ENCODE assay signal across 20 mouse cellular contexts in the genomic region with DNA sequence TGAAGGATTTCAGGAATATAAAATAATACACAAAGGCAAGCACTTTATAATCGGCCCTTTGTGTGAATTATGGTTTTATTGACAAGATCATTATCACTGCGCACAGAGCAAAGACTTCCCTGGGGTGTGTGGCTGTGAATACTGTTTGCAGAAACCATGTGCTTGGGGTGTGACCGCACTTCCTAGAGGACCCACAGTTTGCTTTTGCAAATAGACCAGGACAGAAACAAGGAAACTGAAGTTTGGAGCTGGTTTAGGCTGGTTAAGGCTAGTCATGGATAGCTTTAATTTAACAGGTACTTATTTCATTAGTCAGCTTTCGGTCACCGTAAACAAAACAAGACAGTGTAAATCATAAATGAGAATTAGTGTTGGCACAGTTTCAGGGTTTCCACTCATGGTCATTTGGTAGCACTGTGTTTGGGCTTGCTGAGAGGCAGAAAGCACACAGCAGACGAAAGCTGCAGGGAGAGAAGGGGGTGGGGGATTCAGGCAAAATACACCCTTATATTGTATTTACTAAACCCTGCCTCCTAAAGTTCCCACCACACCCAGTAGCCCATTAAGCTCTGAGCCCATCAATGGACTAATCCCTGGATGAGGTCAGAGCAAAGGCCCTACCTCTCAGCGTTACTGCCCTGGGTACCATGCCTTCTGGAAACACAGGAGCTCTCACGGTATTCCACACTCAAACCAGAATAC. TPM values are rescaled to one million over a fixed set of nuclear protein-coding genes. Genes with fewer than 3 reads are reported as not detected.
DNase-seq lines count a peak whose midpoint lies in the region; ATAC-seq and TF ChIP-seq lines count a peak whose summit lies in the region.
"Had no signal": no experiment of that assay in that cellular context is flagged by ENCODE, and none has a peak within 500 bp of the region (broad histone marks: within the 10 kb centered on the region; RNA-seq: fewer than 3 reads in every experiment).

No protein-coding gene starts in this region.

- no peak overlapping the region for H3K27ac ChIP-seq in kidney, embryonic 15.5 days
- no peak overlapping the region for H3K27ac ChIP-seq in kidney, embryonic 14.5 days (ENCODE audit: low read depth, low read length)
- peak overlapping the region; percentile 83 for H3K27ac ChIP-seq in intestine, embryonic 14.5 days (ENCODE audit: low read depth)
- H3K27ac ChIP-seq in stomach, embryonic 16.5 days (ENCODE audit: low read length) = peak overlapping the region; percentile 81
- H3K27ac ChIP-seq in thymus, adult 2 months (ENCODE audit: control insufficient read depth, insufficient read depth, low read length) = no peak overlapping the region
- H3K27ac ChIP-seq: gastrocnemius, adult 2 months; midbrain, embryonic 13.5 days had no signal

- H3K4me2 ChIP-seq in kidney, embryonic 15.5 days = peak overlapping the region; percentile 0; the same call in 1 of the 2 replicates
- no peak overlapping the region for H3K4me2 ChIP-seq in kidney, embryonic 14.5 days (replicated peaks; ENCODE audit: low read depth, low read length)
- peak overlapping the region; percentile 2; the same call in 1 of the 2 replicates for H3K4me2 ChIP-seq in intestine, embryonic 14.5 days (ENCODE audit: low read length)
- H3K4me2 ChIP-seq in stomach, embryonic 16.5 days (ENCODE audit: low read depth, low read length) = peak overlapping the region; percentile 10
- H3K4me2 ChIP-seq: midbrain, embryonic 13.5 days had no signal

- H3K4me1 ChIP-seq in kidney, embryonic 15.5 days = peaks cover 4% of the 10 kb centered on the region
- H3K4me1 ChIP-seq in kidney, embryonic 14.5 days (ENCODE audit: control insufficient read depth, insufficient read depth, low read length) = no peaks in the 10 kb centered on the region
- H3K4me1 ChIP-seq in intestine, embryonic 14.5 days (replicated peaks; ENCODE audit: control insufficient read depth, insufficient read depth, low read length) = 0 out of 2 replicates have a peak, but pooled peaks cover 7% of the 10 kb centered on the region
- H3K4me1 ChIP-seq in stomach, embryonic 16.5 days (ENCODE audit: control insufficient read depth, insufficient read depth, low read length) = peaks cover 11% of the 10 kb centered on the region; the same call in 1 of the 2 replicates
- no peaks in the 10 kb centered on the region for H3K4me1 ChIP-seq in thymus, adult 2 months (replicated peaks; ENCODE audit: control insufficient read depth, insufficient read depth, low read length)
- H3K4me1 ChIP-seq: midbrain, embryonic 13.5 days had no signal

- no peak overlapping the region for H3K4me3 ChIP-seq in kidney, embryonic 15.5 days (replicated peaks)
- H3K4me3 ChIP-seq in kidney, embryonic 14.5 days (ENCODE audit: low read length) = no peak overlapping the region
- no peak overlapping the region for H3K4me3 ChIP-seq in intestine, embryonic 14.5 days (ENCODE audit: low read depth, low read length)
- no peak overlapping the region; the same call in 1 of the 2 replicates for H3K4me3 ChIP-seq in stomach, embryonic 16.5 days (replicated peaks; ENCODE audit: low read length)
- H3K4me3 ChIP-seq in thymus, adult 2 months (ENCODE audit: control insufficient read depth, insufficient read depth, low read length) = no peak overlapping the region
- H3K4me3 ChIP-seq: gastrocnemius, adult 2 months; midbrain, embryonic 13.5 days had no signal

- ATAC-seq in kidney, embryonic 15.5 days (replicated peaks; ENCODE audit: low FRiP score) = no peak
- no peak for ATAC-seq in kidney, embryonic 14.5 days (ENCODE audit: low FRiP score, low TSS enrichment)
- ATAC-seq in intestine, embryonic 14.5 days (replicated peaks; ENCODE audit: low FRiP score, low TSS enrichment, low read depth) = peak; percentile 84
- ATAC-seq in stomach, embryonic 16.5 days (ENCODE audit: insufficient read depth, low FRiP score) = peak; percentile 90
- ATAC-seq: activated CD4-positive, CD25-positive, alpha-beta regulatory T cell, adult 4 months; hindbrain, embryonic 16.5 days; midbrain, embryonic 13.5 days had no signal

- H3K9ac ChIP-seq in kidney, embryonic 15.5 days = no peak overlapping the region
- H3K9ac ChIP-seq in kidney, embryonic 14.5 days (ENCODE audit: low read depth, low read length) = no peak overlapping the region
- peak overlapping the region; percentile 15 for H3K9ac ChIP-seq in intestine, embryonic 14.5 days (ENCODE audit: low read length)
- peak overlapping the region; percentile 38 for H3K9ac ChIP-seq in stomach, embryonic 16.5 days (ENCODE audit: low read length)

- 55% methylated on average over 8 of the region's 8 CpGs for WGBS in kidney, embryonic 15.5 days
- 62% methylated on average over 8 of the region's 8 CpGs for WGBS in kidney, embryonic 14.5 days
- 53% methylated on average over 8 of the region's 8 CpGs for WGBS in intestine, embryonic 14.5 days
- WGBS in stomach, embryonic 16.5 days = 46% methylated on average over 8 of the region's 8 CpGs
- 88% methylated on average over 8 of the region's 8 CpGs for WGBS in thymus, adult 2 months

- no peak for TF ChIP-seq CTCF in thymus, adult 2 months (IDR thresholded peaks at IDR 0.05; ENCODE audit: borderline replicate concordance, control insufficient read depth, extremely low read depth, insufficient read depth, low read length, poor library complexity)

- no peaks in the 10 kb centered on the region for H3K9me3 ChIP-seq in kidney, embryonic 15.5 days (replicated peaks)
- H3K9me3 ChIP-seq in kidney, embryonic 14.5 days (ENCODE audit: control insufficient read depth, low read length) = no peaks in the 10 kb centered on the region
- no peaks in the 10 kb centered on the region for H3K9me3 ChIP-seq in intestine, embryonic 14.5 days (ENCODE audit: control insufficient read depth, low read length)
- H3K9me3 ChIP-seq in stomach, embryonic 16.5 days (replicated peaks; ENCODE audit: control insufficient read depth, low read length) = no peaks in the 10 kb centered on the region
- H3K9me3 ChIP-seq: midbrain, embryonic 13.5 days had no signal

- H3K27me3 ChIP-seq in kidney, embryonic 15.5 days = peaks cover 8% of the 10 kb centered on the region; the same call in 1 of the 2 replicates
- H3K27me3 ChIP-seq in kidney, embryonic 14.5 days (ENCODE audit: control insufficient read depth, insufficient read depth, low read length) = no peaks in the 10 kb centered on the region
- no peaks in the 10 kb centered on the region for H3K27me3 ChIP-seq in intestine, embryonic 14.5 days (replicated peaks; ENCODE audit: control insufficient read depth, insufficient read depth, low read length)
- H3K27me3 ChIP-seq in stomach, embryonic 16.5 days (ENCODE audit: control insufficient read depth, insufficient read depth, low read length) = no peaks in the 10 kb centered on the region
- H3K27me3 ChIP-seq in thymus, adult 2 months (ENCODE audit: control insufficient read depth, insufficient read depth, low read length) = no peaks in the 10 kb centered on the region

- peak; percentile 19 for DNase-seq in adrenal gland, adult 2 months
- DNase-seq in adrenal gland, postnatal 36 days = no peak
- DNase-seq in intestine, embryonic 14.5 days (ENCODE audit: low spot score) = peak; percentile 55
- no peak for DNase-seq in embryo, embryonic 10.5 days (ENCODE audit: low spot score)
- no peak for DNase-seq in thymus, adult 2 months
- DNase-seq: cerebellum, adult 9-10 months; gastrocnemius, adult 2 months; heart, postnatal 10 days; kidney, postnatal 25 days; left cerebral cortex, postnatal 4 days; lung, adult 18-20 months; right cerebral cortex, postnatal 25 days had no signal

- no peaks in the 10 kb centered on the region for H3K36me3 ChIP-seq in kidney, embryonic 15.5 days
- no peaks in the 10 kb centered on the region for H3K36me3 ChIP-seq in kidney, embryonic 14.5 days (ENCODE audit: control insufficient read depth, insufficient read depth, low read length)
- no peaks in the 10 kb centered on the region for H3K36me3 ChIP-seq in intestine, embryonic 14.5 days (ENCODE audit: control insufficient read depth, insufficient read depth, low read length)
- no peaks in the 10 kb centered on the region for H3K36me3 ChIP-seq in stomach, embryonic 16.5 days (ENCODE audit: control insufficient read depth, insufficient read depth, low read length)
- no peaks in the 10 kb centered on the region for H3K36me3 ChIP-seq in thymus, adult 2 months (ENCODE audit: control insufficient read depth, insufficient read depth, low read length)
- H3K36me3 ChIP-seq: midbrain, embryonic 13.5 days had no signal

- no peak for TF ChIP-seq POLR2A in thymus, adult 2 months (IDR thresholded peaks at IDR 0.05; ENCODE audit: control insufficient read depth, extremely low read depth, insufficient read depth, low read length, poor library complexity)

RNA-seq across cellular contexts. Expression of a gene that starts 17.0 kb away (rescaled TPM):
- 1 to 10 TPM; 5.6 to 5.8 TPM for total RNA-seq in adrenal gland, adult 2 months (2021)
- polyA plus RNA-seq in adrenal gland, adult 2 months (2012; rRNA removed) = 7.3 and 9.8 TPM in 2 replicates
- 1 to 10 TPM; 4.8 to 4.9 TPM for total RNA-seq in adrenal gland, postnatal 36 days (2021)
- polyA plus RNA-seq in kidney, embryonic 15.5 days (2015; fragmentation: Nextera tagmentation; extraction: Ambion mirVana) = 27.0 and 29.0 TPM in 2 replicates
- polyA plus RNA-seq in kidney, embryonic 14.5 days (2014; fragmentation: Nextera tagmentation; extraction: Ambion mirVana) = 25.5 and 26.5 TPM in 2 replicates
- polyA plus RNA-seq in intestine, embryonic 14.5 days (2014; fragmentation: Nextera tagmentation; extraction: Ambion mirVana) = 114 and 117 TPM in 2 replicates
- polyA plus RNA-seq in stomach, embryonic 16.5 days (2015; fragmentation: Nextera tagmentation; extraction: Ambion mirVana) = 173 and 315 TPM in 2 replicates
- polyA plus RNA-seq in thymus, adult 2 months (2012; rRNA removed) = 17.4 and 19.4 TPM in 2 replicates

RNA-seq across cellular contexts. Expression of a gene that starts 17.0 kb away (rescaled TPM):
- total RNA-seq in adrenal gland, adult 2 months (2021) = 10 to 100 TPM; 51.6 to 61.2 TPM
- 12.9 and 20.2 TPM in 2 replicates for polyA plus RNA-seq in adrenal gland, adult 2 months (2012; rRNA removed)
- 10 to 100 TPM; 49.2 to 54.2 TPM for total RNA-seq in adrenal gland, postnatal 36 days (2021)
- polyA plus RNA-seq in kidney, embryonic 15.5 days (2015; fragmentation: Nextera tagmentation; extraction: Ambion mirVana) = 36.6 and 41.7 TPM in 2 replicates
- polyA plus RNA-seq in kidney, embryonic 14.5 days (2014; fragmentation: Nextera tagmentation; extraction: Ambion mirVana) = 27.3 and 40.8 TPM in 2 replicates
- 42.5 and 45.7 TPM in 2 replicates for polyA plus RNA-seq in intestine, embryonic 14.5 days (2014; fragmentation: Nextera tagmentation; extraction: Ambion mirVana)
- 48.5 and 55.5 TPM in 2 replicates for polyA plus RNA-seq in stomach, embryonic 16.5 days (2015; fragmentation: Nextera tagmentation; extraction: Ambion mirVana)
- 30.6 and 33.7 TPM in 2 replicates for polyA plus RNA-seq in thymus, adult 2 months (2012; rRNA removed)

RNA-seq across cellular contexts. Expression of a gene that starts 21.0 kb away (rescaled TPM):
- total RNA-seq in adrenal gland, adult 2 months (2021) = under 1 TPM; 0.72 to 0.73 TPM
- polyA plus RNA-seq in adrenal gland, adult 2 months (2012; rRNA removed) = 0.97 TPM in 1 of 2 replicates, not detected in the other
- total RNA-seq in adrenal gland, postnatal 36 days (2021) = not detected
- polyA plus RNA-seq in kidney, embryonic 15.5 days (2015; fragmentation: Nextera tagmentation; extraction: Ambion mirVana) = 0.97 and 1.5 TPM in 2 replicates
- polyA plus RNA-seq in kidney, embryonic 14.5 days (2014; fragmentation: Nextera tagmentation; extraction: Ambion mirVana) = 1.2 and 1.6 TPM in 2 replicates
- 1.2 and 2.0 TPM in 2 replicates for polyA plus RNA-seq in intestine, embryonic 14.5 days (2014; fragmentation: Nextera tagmentation; extraction: Ambion mirVana)
- polyA plus RNA-seq in stomach, embryonic 16.5 days (2015; fragmentation: Nextera tagmentation; extraction: Ambion mirVana) = 2.3 and 4.5 TPM in 2 replicates
- polyA plus RNA-seq in thymus, adult 2 months (2012; rRNA removed) = 0.37 and 1.4 TPM in 2 replicates
- total RNA-seq: gastrocnemius, adult 2 months; granulocyte monocyte progenitor cell, adult 5-6 weeks; left cerebral cortex, postnatal 4 days had no signal
- polyA plus RNA-seq: activated CD4-positive, CD25-positive, alpha-beta regulatory T cell, adult 4 months; neural tube, embryonic 14.5 days had no signal

RNA-seq across cellular contexts. Expression of a gene that starts 21.0 kb away (rescaled TPM):
- total RNA-seq in adrenal gland, adult 2 months (2021) = 1 to 10 TPM; 5.4 to 9.1 TPM
- polyA plus RNA-seq in adrenal gland, adult 2 months (2012; rRNA removed) = 4.5 and 5.9 TPM in 2 replicates
- 1 to 10 TPM; 8.0 to 8.9 TPM for total RNA-seq in adrenal gland, postnatal 36 days (2021)
- 28.3 and 37.7 TPM in 2 replicates for polyA plus RNA-seq in kidney, embryonic 15.5 days (2015; fragmentation: Nextera tagmentation; extraction: Ambion mirVana)
- polyA plus RNA-seq in kidney, embryonic 14.5 days (2014; fragmentation: Nextera tagmentation; extraction: Ambion mirVana) = 18.8 and 43.8 TPM in 2 replicates
- polyA plus RNA-seq in intestine, embryonic 14.5 days (2014; fragmentation: Nextera tagmentation; extraction: Ambion mirVana) = 37.5 and 42.9 TPM in 2 replicates
- 30.1 and 35.2 TPM in 2 replicates for polyA plus RNA-seq in stomach, embryonic 16.5 days (2015; fragmentation: Nextera tagmentation; extraction: Ambion mirVana)
- 12.6 and 16.4 TPM in 2 replicates for polyA plus RNA-seq in thymus, adult 2 months (2012; rRNA removed)

RNA-seq across cellular contexts. Expression of a gene that starts 47.1 kb away (rescaled TPM):
- 10 to 100 TPM; 18.1 to 21.3 TPM for total RNA-seq in adrenal gland, adult 2 months (2021)
- polyA plus RNA-seq in adrenal gland, adult 2 months (2012; rRNA removed) = 10.4 and 13.0 TPM in 2 replicates
- 10 to 100 TPM; 18.8 to 21.4 TPM for total RNA-seq in adrenal gland, postnatal 36 days (2021)
- 25.7 and 26.3 TPM in 2 replicates for polyA plus RNA-seq in kidney, embryonic 15.5 days (2015; fragmentation: Nextera tagmentation; extraction: Ambion mirVana)
- 25.2 and 29.3 TPM in 2 replicates for polyA plus RNA-seq in kidney, embryonic 14.5 days (2014; fragmentation: Nextera tagmentation; extraction: Ambion mirVana)
- polyA plus RNA-seq in intestine, embryonic 14.5 days (2014; fragmentation: Nextera tagmentation; extraction: Ambion mirVana) = 29.6 and 29.9 TPM in 2 replicates
- 22.3 and 24.2 TPM in 2 replicates for polyA plus RNA-seq in stomach, embryonic 16.5 days (2015; fragmentation: Nextera tagmentation; extraction: Ambion mirVana)
- polyA plus RNA-seq in thymus, adult 2 months (2012; rRNA removed) = 7.6 and 8.4 TPM in 2 replicates

Comparison
In these comparisons a context has a peak if more than half of its experiments do, and no peak if none do; other contexts are left out.
1. DNase-seq: peak in adrenal gland, adult 2 months (single experiment) and intestine, embryonic 14.5 days (single experiment); none in adrenal gland, postnatal 36 days (0 of 2), embryo, embryonic 10.5 days (single experiment) and thymus, adult 2 months (single experiment).
2. ATAC-seq: peak in intestine, embryonic 14.5 days (single experiment) and stomach, embryonic 16.5 days (single experiment); none in kidney, embryonic 15.5 days (single experiment) and kidney, embryonic 14.5 days (single experiment).
3. H3K27ac ChIP-seq: peak in intestine, embryonic 14.5 days (single experiment) and stomach, embryonic 16.5 days (single experiment); none in kidney, embryonic 15.5 days (single experiment), kidney, embryonic 14.5 days (single experiment) and thymus, adult 2 months (single experiment).
4. H3K9ac ChIP-seq: peak in intestine, embryonic 14.5 days (single experiment) and stomach, embryonic 16.5 days (single experiment); none in kidney, embryonic 15.5 days (single experiment) and kidney, embryonic 14.5 days (single experiment).